Mouse (Mus musculus) neural tube, embryonic 15.5 days (tissue): ENCODE data around the gene Olfr1494. TPM values are rescaled to one million over a fixed set of nuclear protein-coding genes. Genes with fewer than 3 reads are reported as not detected.

ENCODE experiments used
- ATAC-seq: fragments of 200-750 bp; cut with Nextera tagmentation; 2 replicates; pipeline ENCODE4 v1.8.0; 2017; ENCODE audit warnings: mild to moderate bottlenecking, moderate TSS enrichment, moderate library complexity; ENCODE audit not compliant: low FRiP score
- H3K27ac ChIP-seq: fragments of 300-500 bp; sonication (generic); replicated peaks from 2 replicates; pipeline ENCODE4 v1.5.1; 2015; ENCODE audit warnings: mild to moderate bottlenecking, inconsistent platforms
- H3K27me3 ChIP-seq: fragments of 300-500 bp; sonication (generic); replicated peaks from 2 replicates; pipeline ENCODE4 v1.6.1; 2015; ENCODE audit warnings: inconsistent platforms
- H3K36me3 ChIP-seq: fragments of 300-500 bp; sonication (generic); 2 replicates; pipeline ENCODE4 v1.6.1; 2015; ENCODE audit warnings: inconsistent platforms
- H3K4me1 ChIP-seq: fragments of 300-500 bp; sonication (generic); 2 replicates; pipeline ENCODE4 v1.6.1; 2015; ENCODE audit warnings: inconsistent platforms
- H3K4me2 ChIP-seq: fragments of 300-500 bp; sonication (generic); 2 replicates; pipeline ENCODE4 v1.6.1; 2015; ENCODE audit warnings: inconsistent platforms, mild to moderate bottlenecking, moderate library complexity
- H3K4me3 ChIP-seq: fragments of 300-500 bp; sonication (generic); replicated peaks from 2 replicates; pipeline ENCODE4 v1.5.1; 2015; ENCODE audit warnings: mild to moderate bottlenecking, inconsistent platforms
- H3K9ac ChIP-seq: fragments of 300-500 bp; sonication (generic); replicated peaks from 2 replicates; pipeline ENCODE4 v1.6.1; 2015; ENCODE audit warnings: mild to moderate bottlenecking, inconsistent platforms
- H3K9me3 ChIP-seq: fragments of 300-500 bp; sonication (generic); replicated peaks from 2 replicates; pipeline ENCODE4 v1.6.1; 2016; ENCODE audit warnings: inconsistent platforms
- WGBS: fragments of 180-500 bp; shearing (Covaris S2); methylation state at CpG from one replicate; pipeline ENCODE4 v1.1.7; 2015; ENCODE audit warnings: mixed read lengths; 5-methylcytosine and 5-hydroxymethylcytosine counted together
- polyA plus RNA-seq: library from polyadenylated mRNA; unstranded; fragments of >200 nt; fragmentation: Nextera tagmentation; extraction: Ambion mirVana; gene quantifications from 2 replicates; pipeline ENCODE4 v1.2.1, GENCODE M21; 2015

The Olfr1494 gene
- not detected in 2 replicates for polyA plus RNA-seq

DNA sequence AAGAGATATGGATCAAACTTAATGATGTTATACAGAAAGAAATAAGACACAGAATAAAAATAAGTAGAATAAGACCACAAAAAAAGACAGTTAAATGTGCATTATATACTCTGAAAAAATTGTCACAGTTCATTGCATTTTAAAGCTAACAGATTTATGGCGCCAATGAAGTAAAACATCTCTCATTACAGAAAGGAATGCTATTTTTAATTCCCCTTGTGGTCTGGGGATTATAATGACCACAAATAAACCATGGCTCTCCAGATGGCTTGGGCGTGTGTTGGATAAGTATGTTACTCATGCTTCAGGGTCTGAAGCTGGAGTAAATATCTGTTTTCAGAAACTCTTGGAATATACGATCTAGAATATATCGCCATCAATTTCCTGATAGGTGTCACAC is at the start of gene Olfr1494:
Gene Olfr1494, plus strand, starts transcription at position 301 of the 400 bp plus-strand sequence.
- no peaks in the 10 kb centered on the region for H3K9me3 ChIP-seq
- no peaks in the 10 kb centered on the region for H3K27me3 ChIP-seq
- no peak for ATAC-seq
- H3K4me1 ChIP-seq: no peaks in the 10 kb centered on the region
- 94% methylated on average over 4 of the region's 4 CpGs for WGBS
- no peak within 1 kb of the TSS for H3K9ac ChIP-seq
- no peak within 1 kb of the TSS for H3K27ac ChIP-seq
- no peaks in the 10 kb centered on the region for H3K36me3 ChIP-seq
- no peak within 1 kb of the TSS for H3K4me3 ChIP-seq
- no peak within 1 kb of the TSS for H3K4me2 ChIP-seq

DNA sequence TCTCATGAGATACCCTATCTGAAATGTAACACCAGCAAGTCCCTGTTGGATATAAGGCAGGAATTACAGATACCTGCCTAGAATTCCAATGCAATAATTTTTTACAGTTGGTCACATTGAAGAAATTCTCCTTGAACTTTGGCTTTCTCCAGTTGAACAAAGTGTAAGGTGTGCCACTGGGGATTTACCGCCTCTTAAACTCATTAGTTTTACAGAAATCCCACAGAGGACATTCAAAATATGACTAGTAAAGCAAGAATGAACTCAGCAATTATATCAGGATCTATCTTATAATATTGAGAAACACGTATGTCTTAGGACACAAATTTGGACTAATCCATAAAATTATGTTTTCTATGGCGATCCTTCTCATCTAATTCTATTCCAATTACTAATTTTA is 42.6 kb upstream of the Olfr1494 start, which contains the start of gene Olfr1491:
Gene Olfr1491, plus strand, starts transcription at position 301 of the 400 bp plus-strand sequence.
- ATAC-seq: no peak

GRCm38 (mm10) chr19:13722978-13723377 is 16.6 kb upstream of the Olfr1494 start, which contains the start of gene Olfr1493-ps1:
Gene Olfr1493-ps1, plus strand, starts transcription at chr19:13723278.
- Histone ChIP-seq H3K9me3 (peaks cover 4% of the 10 kb centered on the region; the same call in 1 of the 2 replicates), H3K36me3 (no peaks in the 10 kb centered on the region), H3K4me3 (no peak within 1 kb of the TSS), H3K4me1 (no peaks in the 10 kb centered on the region), H3K27ac (no peak within 1 kb of the TSS), H3K4me2 (no peak within 1 kb of the TSS), H3K27me3 (no peaks in the 10 kb centered on the region), H3K9ac (no peak within 1 kb of the TSS)
- WGBS: 63% methylated on average over 2 of the region's 2 CpGs
- no peak for ATAC-seq

More for the DNA sequence above, 42.6 kb upstream of the Olfr1494 start, which contains the start of gene Olfr1491:
- H3K27me3 ChIP-seq: no peaks in the 10 kb centered on the region
- no peak within 1 kb of the TSS for H3K4me3 ChIP-seq
- whole genome bisulfite sequencing: 79% methylated on average over 3 of the region's 3 CpGs
- H3K9ac ChIP-seq: no peak within 1 kb of the TSS
- H3K9me3 ChIP-seq: no peaks in the 10 kb centered on the region
- no peaks in the 10 kb centered on the region for H3K4me1 ChIP-seq
- no peaks in the 10 kb centered on the region for H3K36me3 ChIP-seq
- H3K4me2 ChIP-seq: no peak within 1 kb of the TSS
- no peak within 1 kb of the TSS for H3K27ac ChIP-seq

DNA sequence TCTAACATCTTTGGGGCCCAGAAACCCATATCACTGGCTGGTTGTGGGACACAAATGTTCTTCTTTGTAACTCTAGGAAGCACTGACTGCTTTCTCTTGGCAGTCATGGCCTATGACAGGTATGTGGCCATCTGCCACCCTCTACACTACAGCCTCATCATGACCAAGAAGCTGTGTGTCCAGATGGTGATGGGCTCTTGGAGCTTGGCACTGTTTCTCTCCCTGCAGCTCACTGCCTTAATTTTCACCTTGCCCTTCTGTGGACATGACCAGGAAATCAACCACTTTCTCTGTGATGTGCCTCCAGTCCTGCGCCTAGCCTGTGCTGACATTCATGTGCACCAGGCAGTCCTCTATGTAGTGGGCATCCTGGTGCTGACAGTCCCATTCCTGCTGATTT is 9.8 kb downstream of the Olfr1494 start:
- no peak overlapping the region for H3K27ac ChIP-seq
- ATAC-seq: no peak
- H3K36me3 ChIP-seq: no peaks in the 10 kb centered on the region
- 89% methylated on average over 1 of the region's 1 CpGs for WGBS
- no peak overlapping the region for H3K4me3 ChIP-seq
- no peak overlapping the region for H3K9ac ChIP-seq
- H3K27me3 ChIP-seq: no peaks in the 10 kb centered on the region
- no peak overlapping the region for H3K4me2 ChIP-seq
- H3K4me1 ChIP-seq: no peaks in the 10 kb centered on the region
- H3K9me3 ChIP-seq: no peaks in the 10 kb centered on the region

DNA sequence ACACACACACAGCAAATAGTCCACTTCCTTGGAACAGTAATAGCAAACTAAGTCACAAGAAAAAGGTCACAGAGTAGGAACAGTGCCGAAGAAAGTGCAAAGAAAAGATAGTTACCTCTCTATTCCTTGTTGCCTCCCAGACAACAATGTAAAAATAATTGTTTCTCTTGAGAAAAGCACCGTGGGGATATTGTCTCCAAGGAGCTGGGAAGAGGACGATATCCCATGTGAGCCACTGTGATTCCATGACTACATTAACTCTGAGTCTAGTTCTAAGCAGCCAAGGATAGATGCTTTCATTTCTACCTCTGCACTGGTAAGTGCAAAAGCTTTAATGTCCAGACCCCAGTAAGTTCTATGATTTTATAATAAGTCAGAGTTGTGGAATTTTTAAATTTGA is 24.8 kb downstream of the Olfr1494 start, which contains the start of gene Olfr1495:
Gene Olfr1495, plus strand, starts transcription at position 301 of the 400 bp plus-strand sequence.
- no peak within 1 kb of the TSS for H3K4me3 ChIP-seq
- no peak within 1 kb of the TSS for H3K9ac ChIP-seq
- H3K4me1 ChIP-seq: no peaks in the 10 kb centered on the region
- no peaks in the 10 kb centered on the region for H3K36me3 ChIP-seq
- H3K9me3 ChIP-seq: no peaks in the 10 kb centered on the region; the same call in 1 of the 2 replicates
- no peak for ATAC-seq
- H3K27ac ChIP-seq: no peak within 1 kb of the TSS
- H3K4me2 ChIP-seq: no peak within 1 kb of the TSS
- 81% methylated on average over 3 of the region's 3 CpGs for WGBS
- H3K27me3 ChIP-seq: no peaks in the 10 kb centered on the region

GRCm38 (mm10) chr19:13768565-13769276 is 29.2 kb downstream of the Olfr1494 start:
- no peak overlapping the region for H3K9ac ChIP-seq
- H3K27me3 ChIP-seq: no peaks in the 10 kb centered on the region
- 93% methylated on average over 9 of the region's 9 CpGs for WGBS
- no peaks in the 10 kb centered on the region for H3K4me1 ChIP-seq
- no peak overlapping the region for H3K4me2 ChIP-seq
- H3K27ac ChIP-seq: no peak overlapping the region
- ATAC-seq: no peak
- H3K36me3 ChIP-seq: no peaks in the 10 kb centered on the region
- H3K4me3 ChIP-seq: no peak overlapping the region
- no peaks in the 10 kb centered on the region for H3K9me3 ChIP-seq

DNA sequence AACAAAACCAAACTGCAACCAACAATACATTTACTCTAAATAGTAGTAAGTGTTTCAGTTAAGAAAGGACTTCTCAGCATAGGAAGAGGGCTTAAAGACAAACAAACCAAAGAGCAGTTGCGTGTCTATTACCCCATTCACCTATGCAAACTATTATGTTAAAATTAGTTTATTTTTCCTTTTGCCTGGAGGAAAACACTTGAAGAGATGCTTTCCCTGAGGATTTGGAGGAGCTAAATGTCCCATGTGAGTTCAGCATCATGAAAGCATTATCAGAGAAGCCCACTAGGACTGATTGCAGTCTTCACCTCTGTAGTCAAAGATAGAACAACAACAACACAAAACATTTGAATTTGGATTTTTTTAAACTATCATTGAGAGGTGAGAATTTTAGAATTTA is 38.0 kb downstream of the Olfr1494 start, which contains the start of gene Olfr1496:
Gene Olfr1496, plus strand, starts transcription at position 301 of the 400 bp plus-strand sequence.
- no peak for ATAC-seq
- Histone ChIP-seq H3K4me3 (no peak within 1 kb of the TSS), H3K27ac (no peak within 1 kb of the TSS), H3K4me2 (no peak within 1 kb of the TSS), H3K4me1 (no peaks in the 10 kb centered on the region), H3K9ac (no peak within 1 kb of the TSS), H3K36me3 (no peaks in the 10 kb centered on the region), H3K27me3 (no peaks in the 10 kb centered on the region), H3K9me3 (no peaks in the 10 kb centered on the region)
- WGBS: 91% methylated on average over 1 of the region's 1 CpGs

- no peaks in the 10 kb centered on the region for H3K9me3 ChIP-seq
- ATAC-seq: no peak
- H3K36me3 ChIP-seq: no peaks in the 10 kb centered on the region
- no peak within 1 kb of the TSS for H3K27ac ChIP-seq
- no peak within 1 kb of the TSS for H3K4me2 ChIP-seq
- no peaks in the 10 kb centered on the region for H3K27me3 ChIP-seq
- H3K9ac ChIP-seq: no peak within 1 kb of the TSS
- H3K4me1 ChIP-seq: no peaks in the 10 kb centered on the region
- no peak within 1 kb of the TSS for H3K4me3 ChIP-seq
Measured at GRCm38 (mm10) chr19:13798102-13798501, 58.6 kb downstream of the Olfr1494 start, which contains the start of gene Olfr1497. Gene Olfr1497, minus strand, starts transcription at chr19:13798202.

Other genes with a start within 250 kb of the Olfr1494 start
- gene Olfr1477, start 239.2 kb upstream of the Olfr1494 start, polyA plus RNA-seq: not detected in 2 replicates
- gene Olfr1480, start 211.8 kb upstream of the Olfr1494 start, polyA plus RNA-seq: not detected in 2 replicates
- not detected in 2 replicates for gene Olfr1484, start 156.2 kb upstream of the Olfr1494 start, polyA plus RNA-seq
- not detected in 2 replicates for gene Olfr1487, start 122.4 kb upstream of the Olfr1494 start, polyA plus RNA-seq
- not detected in 2 replicates for gene Olfr1489, start 108.1 kb upstream of the Olfr1494 start, polyA plus RNA-seq
- not detected in 2 replicates for gene Olfr1490, start 88.6 kb upstream of the Olfr1494 start, polyA plus RNA-seq
- not detected in 2 replicates for gene Olfr1491, start 42.5 kb upstream of the Olfr1494 start, polyA plus RNA-seq
- not detected in 2 replicates for gene Olfr1493-ps1, start 16.4 kb upstream of the Olfr1494 start, polyA plus RNA-seq
- gene Olfr1495, start 24.9 kb downstream of the Olfr1494 start, polyA plus RNA-seq: not detected in 2 replicates
- gene Olfr1496, start 38.1 kb downstream of the Olfr1494 start, polyA plus RNA-seq: not detected in 2 replicates
- gene Olfr1497, start 58.5 kb downstream of the Olfr1494 start, polyA plus RNA-seq: not detected in 2 replicates
- not detected in 2 replicates for gene Olfr1499, start 79.7 kb downstream of the Olfr1494 start, polyA plus RNA-seq
- gene Olfr1500, start 90.8 kb downstream of the Olfr1494 start, polyA plus RNA-seq: not detected in 2 replicates
- not detected in 2 replicates for gene Olfr1501, start 111.0 kb downstream of the Olfr1494 start, polyA plus RNA-seq
- not detected in 2 replicates for gene Olfr1502, start 122.1 kb downstream of the Olfr1494 start, polyA plus RNA-seq
- gene Olfr1504, start 158.2 kb downstream of the Olfr1494 start, polyA plus RNA-seq: not detected in 2 replicates
- not detected in 2 replicates for gene Olfr1505, start 173.8 kb downstream of the Olfr1494 start, polyA plus RNA-seq